Mouse (Mus musculus): Measurements from ENCODE around the gene Epb42. TPM values are rescaled to one million over a fixed set of nuclear protein-coding genes. Genes with fewer than 3 reads are reported as not detected.
"Not testable (repeated sequence)": the region's sequence is repeated elsewhere in the genome, so short reads cannot be mapped to it uniquely, and the experiment has no call there.

The Epb42 gene
- polyA plus RNA-seq, 1 experiment from 2014 or later = 173 TPM

GRCm38 (mm10) chr2:121003586-121003985 lies 33.3 kb downstream of the Epb42 start:
- no peak overlapping the region for H3K4me2 ChIP-seq (ENCODE audit: low read depth, low read length)
- no peaks in the 10 kb centered on the region for H3K27me3 ChIP-seq (ENCODE audit: control insufficient read depth, insufficient read depth, low read depth, low read length)
- no peak overlapping the region for H3K9ac ChIP-seq (ENCODE audit: low read depth, low read length)
- 60% methylated on average over 2 of the region's 2 CpGs for WGBS (ENCODE audit: insufficient replicate concordance)
- H3K4me1 ChIP-seq (ENCODE audit: control insufficient read depth, low read depth, low read length) = peaks cover 3% of the 10 kb centered on the region; the same call in 1 of the 2 replicates
- H3K4me3 ChIP-seq (ENCODE audit: low read depth, low read length) = no peak overlapping the region
- H3K9me3 ChIP-seq (replicated peaks; ENCODE audit: control insufficient read depth, low read length) = no peaks in the 10 kb centered on the region
- no peak overlapping the region for H3K27ac ChIP-seq (ENCODE audit: low read length)
- H3K36me3 ChIP-seq (ENCODE audit: control insufficient read depth, insufficient read depth) = no peaks in the 10 kb centered on the region
- ATAC-seq (ENCODE audit: low read depth) = no peak

DNA sequence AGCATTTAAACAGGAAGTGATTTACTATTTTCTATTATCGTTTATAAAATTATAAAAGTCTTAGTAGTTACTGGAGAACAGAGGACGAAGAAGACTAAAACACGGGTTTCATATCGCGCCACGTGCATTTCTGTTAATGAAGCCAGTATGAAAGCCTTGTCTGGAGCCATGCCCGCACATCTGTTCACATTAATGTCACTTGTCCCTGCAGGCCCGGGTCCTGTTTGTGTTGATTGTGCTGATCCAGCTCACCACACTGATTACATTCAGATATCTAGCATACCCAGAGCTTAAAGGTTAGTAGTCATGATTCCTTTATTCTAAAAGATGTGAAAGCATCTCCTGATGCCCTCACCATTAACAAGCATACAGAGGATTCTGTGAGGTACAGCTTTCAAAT lies 38.0 kb downstream of the Epb42 start:
- Histone ChIP-seq H3K36me3 (ENCODE audit: control insufficient read depth, insufficient read depth) (no peaks in the 10 kb centered on the region), H3K4me2 (ENCODE audit: low read depth, low read length) (no peak overlapping the region), H3K9ac (ENCODE audit: low read depth, low read length) (no peak overlapping the region), H3K27ac (ENCODE audit: low read length) (no peak overlapping the region), H3K4me3 (ENCODE audit: low read depth, low read length) (no peak overlapping the region), H3K27me3 (ENCODE audit: control insufficient read depth, insufficient read depth, low read depth, low read length) (no peaks in the 10 kb centered on the region), H3K9me3 (replicated peaks; ENCODE audit: control insufficient read depth, low read length) (no peaks in the 10 kb centered on the region), H3K4me1 (ENCODE audit: control insufficient read depth, low read depth, low read length) (no peaks in the 10 kb centered on the region; the same call in 1 of the 2 replicates)
- WGBS (ENCODE audit: insufficient replicate concordance) = 58% methylated on average over 8 of the region's 8 CpGs
- ATAC-seq (ENCODE audit: low read depth) = peak; percentile 50; the same call in 1 of the 2 replicates

GRCm38 (mm10) chr2:120996607-120997006 lies 40.3 kb downstream of the Epb42 start:
- H3K4me2 ChIP-seq (ENCODE audit: low read depth, low read length); H3K36me3 ChIP-seq (ENCODE audit: control insufficient read depth, insufficient read depth); H3K9ac ChIP-seq (ENCODE audit: low read depth, low read length); ATAC-seq (ENCODE audit: low read depth); H3K9me3 ChIP-seq (replicated peaks; ENCODE audit: control insufficient read depth, low read length); H3K27ac ChIP-seq (ENCODE audit: low read length); H3K4me3 ChIP-seq (ENCODE audit: low read depth, low read length); H3K4me1 ChIP-seq (ENCODE audit: control insufficient read depth, low read depth, low read length); H3K27me3 ChIP-seq (ENCODE audit: control insufficient read depth, insufficient read depth, low read depth, low read length): not testable (repeated sequence)
- WGBS (ENCODE audit: insufficient replicate concordance) = 60% methylated on average over 1 of the region's 1 CpGs

DNA sequence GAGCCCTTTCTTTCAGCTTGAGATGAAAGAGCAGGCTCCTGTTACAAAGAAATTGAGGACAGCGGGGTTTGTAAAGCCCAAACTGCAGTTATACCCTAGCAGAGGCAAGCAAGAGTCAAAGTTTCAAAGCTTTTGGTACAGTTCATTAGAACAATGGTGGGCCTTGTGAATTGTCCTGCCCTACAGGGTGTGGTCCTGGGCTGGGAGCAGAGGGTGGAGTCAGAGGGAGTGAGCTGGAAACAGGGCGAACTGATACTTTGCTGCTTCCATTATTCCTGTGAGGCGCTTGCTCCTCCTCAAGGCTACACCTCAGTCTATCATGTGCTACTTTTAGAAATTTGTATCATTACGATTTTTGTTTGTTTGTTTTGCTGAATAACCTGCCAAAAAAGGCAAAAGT lies 45.7 kb downstream of the Epb42 start:
- H3K4me3 ChIP-seq (ENCODE audit: low read depth, low read length) = no peak overlapping the region
- H3K4me1 ChIP-seq (ENCODE audit: control insufficient read depth, low read depth, low read length) = peaks cover 3% of the 10 kb centered on the region
- no peaks in the 10 kb centered on the region for H3K9me3 ChIP-seq (replicated peaks; ENCODE audit: control insufficient read depth, low read length)
- no peaks in the 10 kb centered on the region for H3K27me3 ChIP-seq (ENCODE audit: control insufficient read depth, insufficient read depth, low read depth, low read length)
- no peak overlapping the region for H3K9ac ChIP-seq (ENCODE audit: low read depth, low read length)
- H3K36me3 ChIP-seq (ENCODE audit: control insufficient read depth, insufficient read depth) = no peaks in the 10 kb centered on the region
- ATAC-seq (ENCODE audit: low read depth) = no peak
- H3K4me2 ChIP-seq (ENCODE audit: low read depth, low read length) = no peak overlapping the region
- H3K27ac ChIP-seq (ENCODE audit: low read length) = no peak overlapping the region
- 63% methylated on average over 4 of the region's 4 CpGs for WGBS (ENCODE audit: insufficient replicate concordance)

GRCm38 (mm10) chr2:120985241-120985640 lies 51.6 kb downstream of the Epb42 start:
- H3K27ac ChIP-seq (ENCODE audit: low read length) = no peak overlapping the region
- no peak overlapping the region for H3K4me2 ChIP-seq (ENCODE audit: low read depth, low read length)
- ATAC-seq (ENCODE audit: low read depth) = no peak
- no peak overlapping the region for H3K9ac ChIP-seq (ENCODE audit: low read depth, low read length)
- WGBS (ENCODE audit: insufficient replicate concordance) = 85% methylated on average over 1 of the region's 1 CpGs
- no peaks in the 10 kb centered on the region for H3K27me3 ChIP-seq (ENCODE audit: control insufficient read depth, insufficient read depth, low read depth, low read length)
- no peak overlapping the region for H3K4me3 ChIP-seq (ENCODE audit: low read depth, low read length)
- no peaks in the 10 kb centered on the region for H3K9me3 ChIP-seq (replicated peaks; ENCODE audit: control insufficient read depth, low read length)
- H3K4me1 ChIP-seq (ENCODE audit: control insufficient read depth, low read depth, low read length) = no peaks in the 10 kb centered on the region
- no peaks in the 10 kb centered on the region for H3K36me3 ChIP-seq (ENCODE audit: control insufficient read depth, insufficient read depth)

DNA sequence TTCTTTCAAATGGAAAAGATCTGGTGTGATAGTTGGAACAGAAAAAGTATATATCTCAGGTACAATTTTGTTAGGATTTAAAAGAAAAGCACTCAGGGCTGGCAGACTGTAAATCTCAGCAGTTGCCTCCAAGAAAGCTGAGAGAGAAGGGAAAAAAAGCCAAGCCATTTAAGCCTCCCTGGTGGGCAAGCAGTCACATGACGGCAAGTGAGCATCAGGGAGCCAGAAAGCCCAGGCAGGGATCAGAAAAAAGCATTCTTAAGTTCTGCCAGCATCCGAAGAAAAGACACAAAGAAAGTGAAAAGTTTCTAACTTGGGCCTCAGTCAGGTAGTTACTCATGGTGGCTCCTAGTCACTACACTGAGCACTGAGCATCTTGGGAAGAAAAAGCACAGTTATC lies 53.3 kb downstream of the Epb42 start:
- Histone ChIP-seq H3K27ac (ENCODE audit: low read length) (no peak overlapping the region), H3K9me3 (replicated peaks; ENCODE audit: control insufficient read depth, low read length) (no peaks in the 10 kb centered on the region), H3K27me3 (ENCODE audit: control insufficient read depth, insufficient read depth, low read depth, low read length) (no peaks in the 10 kb centered on the region), H3K36me3 (ENCODE audit: control insufficient read depth, insufficient read depth) (no peaks in the 10 kb centered on the region), H3K4me1 (ENCODE audit: control insufficient read depth, low read depth, low read length) (no peaks in the 10 kb centered on the region), H3K4me3 (ENCODE audit: low read depth, low read length) (no peak overlapping the region), H3K9ac (ENCODE audit: low read depth, low read length) (no peak overlapping the region), H3K4me2 (ENCODE audit: low read depth, low read length) (no peak overlapping the region)
- WGBS (ENCODE audit: insufficient replicate concordance) = 50% methylated on average over 2 of the region's 2 CpGs
- ATAC-seq (ENCODE audit: low read depth) = no peak

- H3K4me1 ChIP-seq (ENCODE audit: control insufficient read depth, low read depth, low read length) = peaks cover 15% of the 10 kb centered on the region
- ATAC-seq (ENCODE audit: low read depth) = no peak
Measured at GRCm38 (mm10) chr2:120980861-120981260, 56.0 kb downstream of the Epb42 start.

GRCm38 (mm10) chr2:120979819-120980218 lies 57.1 kb downstream of the Epb42 start:
- Histone ChIP-seq H3K9ac (ENCODE audit: low read depth, low read length) (no peak overlapping the region), H3K4me1 (ENCODE audit: control insufficient read depth, low read depth, low read length) (peaks cover 17% of the 10 kb centered on the region), H3K36me3 (ENCODE audit: control insufficient read depth, insufficient read depth) (no peaks in the 10 kb centered on the region), H3K4me3 (ENCODE audit: low read depth, low read length) (no peak overlapping the region), H3K27ac (ENCODE audit: low read length) (no peak overlapping the region), H3K27me3 (ENCODE audit: control insufficient read depth, insufficient read depth, low read depth, low read length) (no peaks in the 10 kb centered on the region), H3K4me2 (ENCODE audit: low read depth, low read length) (no peak overlapping the region), H3K9me3 (replicated peaks; ENCODE audit: control insufficient read depth, low read length) (no peaks in the 10 kb centered on the region)
- ATAC-seq (ENCODE audit: low read depth) = no peak
- 95% methylated on average over 1 of the region's 1 CpGs for WGBS (ENCODE audit: insufficient replicate concordance)

More at GRCm38 (mm10) chr2:120980861-120981260, 56.0 kb downstream of the Epb42 start:
- Histone ChIP-seq H3K9me3 (replicated peaks; ENCODE audit: control insufficient read depth, low read length) (no peaks in the 10 kb centered on the region), H3K4me2 (ENCODE audit: low read depth, low read length) (no peak overlapping the region), H3K27ac (ENCODE audit: low read length) (no peak overlapping the region), H3K4me3 (ENCODE audit: low read depth, low read length) (no peak overlapping the region), H3K27me3 (ENCODE audit: control insufficient read depth, insufficient read depth, low read depth, low read length) (no peaks in the 10 kb centered on the region), H3K9ac (ENCODE audit: low read depth, low read length) (no peak overlapping the region), H3K36me3 (ENCODE audit: control insufficient read depth, insufficient read depth) (no peaks in the 10 kb centered on the region)
- WGBS (ENCODE audit: insufficient replicate concordance) = 49% methylated on average over 2 of the region's 2 CpGs

DNA sequence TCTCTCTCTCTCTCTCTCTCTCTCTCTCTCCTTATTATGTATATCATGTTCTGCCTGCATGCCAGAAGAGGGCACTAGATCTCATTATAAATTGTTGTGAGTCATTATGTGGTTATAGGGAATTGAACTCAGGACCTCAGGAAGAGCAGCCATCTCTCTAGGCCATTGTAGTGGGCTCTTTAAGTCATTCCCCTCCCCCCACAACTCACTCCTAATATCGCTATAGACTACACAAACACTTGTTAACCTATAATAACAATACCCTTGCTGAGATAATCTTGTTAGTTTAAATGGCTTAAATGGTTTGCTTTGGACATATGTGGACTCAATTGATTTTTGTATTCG lies 58.2 kb downstream of the Epb42 start:
- no peak overlapping the region for H3K27ac ChIP-seq (ENCODE audit: low read length)
- H3K9me3 ChIP-seq (replicated peaks; ENCODE audit: control insufficient read depth, low read length) = no peaks in the 10 kb centered on the region
- H3K4me1 ChIP-seq (ENCODE audit: control insufficient read depth, low read depth, low read length) = peaks cover 17% of the 10 kb centered on the region
- no peak for ATAC-seq (ENCODE audit: low read depth)
- no peak overlapping the region for H3K4me3 ChIP-seq (ENCODE audit: low read depth, low read length)
- H3K9ac ChIP-seq (ENCODE audit: low read depth, low read length) = no peak overlapping the region
- H3K27me3 ChIP-seq (ENCODE audit: control insufficient read depth, insufficient read depth, low read depth, low read length) = no peaks in the 10 kb centered on the region
- 54% methylated on average over 2 of the region's 2 CpGs for WGBS (ENCODE audit: insufficient replicate concordance)
- H3K36me3 ChIP-seq (ENCODE audit: control insufficient read depth, insufficient read depth) = no peaks in the 10 kb centered on the region
- no peak overlapping the region for H3K4me2 ChIP-seq (ENCODE audit: low read depth, low read length)

Measured in liver, embryonic 16.5 days (tissue).